30 mouse cellular contexts compared by ENCODE assay signal in genomic region chr9:37572204-37572876, GRCm38 (mm10). TPM values are rescaled to one million over a fixed set of nuclear protein-coding genes. Genes with fewer than 3 reads are reported as not detected.
DNase-seq lines count a peak whose midpoint lies in the region; ATAC-seq and TF ChIP-seq lines count a peak whose summit lies in the region.
"Had no signal": no experiment of that assay in that cellular context is flagged by ENCODE, and none has a peak within 500 bp of the region (broad histone marks: within the 10 kb centered on the region; RNA-seq: fewer than 3 reads in every experiment).

No protein-coding gene starts in this region.

- 0 out of 2 replicates have a peak overlapping the region, but pooled peaks have one; percentile 12 for H3K27ac ChIP-seq in heart, embryonic 13.5 days (replicated peaks)
- H3K27ac ChIP-seq in cortical plate, adult 2 months (ENCODE audit: insufficient read depth, low read length): peak overlapping the region; percentile 59; the same call in 1 of the 2 replicates
- H3K27ac ChIP-seq in liver, postnatal 0 days (ENCODE audit: low read depth): no peak overlapping the region
- H3K27ac ChIP-seq: embryonic facial prominence, embryonic 12.5 days; heart, embryonic 15.5 days; hindbrain, embryonic 15.5 days; macrophage; midbrain, embryonic 13.5 days had no signal

- no peak for TF ChIP-seq POLR2A in cortical plate, adult 2 months (IDR thresholded peaks at IDR 0.05; ENCODE audit: extremely low read depth, insufficient read depth, low read length)

- intact Hi-C loops in heart, postnatal 25 days (cut with DNase I): no loop called here

- no peaks in the 10 kb centered on the region for H3K36me3 ChIP-seq in heart, embryonic 13.5 days
- peaks cover 3% of the 10 kb centered on the region for H3K36me3 ChIP-seq in G1E (replicated peaks)
- no peaks in the 10 kb centered on the region for H3K36me3 ChIP-seq in liver, postnatal 0 days (replicated peaks; ENCODE audit: insufficient read depth, low read length)
- H3K36me3 ChIP-seq: embryonic facial prominence, embryonic 12.5 days; heart, embryonic 15.5 days; hindbrain, embryonic 15.5 days; midbrain, embryonic 13.5 days had no signal

- H3K4me1 ChIP-seq in heart, embryonic 13.5 days: peaks cover 46% of the 10 kb centered on the region
- H3K4me1 ChIP-seq in G1E (ENCODE audit: insufficient read depth, low read depth, low read length): peaks cover 90% of the 10 kb centered on the region
- H3K4me1 ChIP-seq in cortical plate, adult 2 months (ENCODE audit: control insufficient read depth, insufficient read depth, low read length): peaks cover 14% of the 10 kb centered on the region
- peaks cover 36% of the 10 kb centered on the region for H3K4me1 ChIP-seq in liver, postnatal 0 days (ENCODE audit: insufficient read depth)

- no peak overlapping the region for H3K9ac ChIP-seq in heart, embryonic 13.5 days
- H3K9ac ChIP-seq in liver, postnatal 0 days (replicated peaks): no peak overlapping the region
- H3K9ac ChIP-seq: embryonic facial prominence, embryonic 12.5 days; heart, embryonic 15.5 days; hindbrain, embryonic 15.5 days; midbrain, embryonic 13.5 days had no signal

- no peaks in the 10 kb centered on the region for H3K9me3 ChIP-seq in heart, embryonic 13.5 days
- H3K9me3 ChIP-seq in G1E (replicated peaks): no peaks in the 10 kb centered on the region
- no peaks in the 10 kb centered on the region for H3K9me3 ChIP-seq in liver, postnatal 0 days (ENCODE audit: low read length)
- H3K9me3 ChIP-seq: embryonic facial prominence, embryonic 12.5 days; heart, embryonic 15.5 days; hindbrain, embryonic 15.5 days; midbrain, embryonic 13.5 days had no signal

- DNase-seq in heart, postnatal 25 days (ENCODE audit: low spot score): no peak
- no peak for DNase-seq in G1E (ENCODE audit: low spot score)
- DNase-seq in liver, postnatal 0 days: no peak
- DNase-seq in thymus, postnatal 0 days (ENCODE audit: low spot score): no peak
- no peak for DNase-seq in layer of hippocampus, postnatal 25 days (ENCODE audit: extremely low spot score in 1 of 2, low spot score in 1 of 2)
- DNase-seq: adrenal gland, adult 8-10 months; B cell, adult 2 months; cerebellum, adult 8-10 months; cerebellum, postnatal 25 days; embryo, embryonic 11 days; gastrocnemius, postnatal 25 days; heart, adult 18-20 months; kidney, adult 11 months; kidney, postnatal 14 days; layer of hippocampus, adult 9-11 months; lung, adult 2 months; lung, postnatal 10 days; retina, postnatal 1 day; right cerebral cortex, postnatal 25 days; spleen, adult 18-20 months; thymus, postnatal 25 days had no signal

- peaks cover 14% of the 10 kb centered on the region; the same call in 1 of the 2 replicates for H3K27me3 ChIP-seq in heart, embryonic 13.5 days (replicated peaks)
- no peaks in the 10 kb centered on the region for H3K27me3 ChIP-seq in G1E (ENCODE audit: insufficient read depth, low read length)
- H3K27me3 ChIP-seq in liver, postnatal 0 days (ENCODE audit: insufficient read depth, low read length): no peaks in the 10 kb centered on the region
- H3K27me3 ChIP-seq: heart, embryonic 15.5 days; hindbrain, embryonic 15.5 days; midbrain, embryonic 13.5 days had no signal

- 17% methylated on average over 3 of the region's 3 CpGs for WGBS in heart, embryonic 13.5 days
- 34% methylated on average over 3 of the region's 3 CpGs for WGBS in liver, postnatal 0 days (ENCODE audit: insufficient replicate concordance)

- ATAC-seq in heart, embryonic 13.5 days (ENCODE audit: extremely low read depth, insufficient number of reproducible peaks, low FRiP score, low TSS enrichment): no peak
- peak; percentile 30 for ATAC-seq in G1E (ENCODE audit: extremely low read depth, insufficient number of reproducible peaks, low FRiP score, poor library complexity, severe bottlenecking)
- no peak for ATAC-seq in liver, postnatal 0 days
- ATAC-seq: forebrain, embryonic 14.5 days; inflammation-experienced regulatory T-cells, adult 6 months; midbrain, embryonic 13.5 days had no signal

- TF ChIP-seq CTCF in G1E (IDR thresholded peaks at IDR 0.05; ENCODE audit: low read depth, low read length): no peak
- no peak for TF ChIP-seq CTCF in cortical plate, adult 2 months (IDR thresholded peaks at IDR 0.05; ENCODE audit: extremely low read depth, insufficient read depth, low read length)
- TF ChIP-seq CTCF in liver, postnatal 0 days (IDR thresholded peaks at IDR 0.05; ENCODE audit: low read depth): no peak

- H3K4me2 ChIP-seq in heart, embryonic 13.5 days: no peak overlapping the region
- H3K4me2 ChIP-seq in liver, postnatal 0 days (ENCODE audit: low read depth, low read length): no peak overlapping the region
- H3K4me2 ChIP-seq: embryonic facial prominence, embryonic 12.5 days; heart, embryonic 15.5 days; hindbrain, embryonic 15.5 days; midbrain, embryonic 13.5 days had no signal

- peak; percentile 44 for TF ChIP-seq EP300 in liver, postnatal 0 days (IDR thresholded peaks at IDR 0.05; ENCODE audit: low read depth)

- no peak overlapping the region for H3K4me3 ChIP-seq in heart, embryonic 13.5 days
- H3K4me3 ChIP-seq in G1E (ENCODE audit: low read depth, low read length): peak overlapping the region; percentile 5; the same call in 1 of the 2 replicates
- H3K4me3 ChIP-seq in cortical plate, adult 2 months (ENCODE audit: insufficient read depth, low read length): no peak overlapping the region
- no peak overlapping the region for H3K4me3 ChIP-seq in liver, postnatal 0 days (ENCODE audit: low read depth, low read length)
- H3K4me3 ChIP-seq: embryonic facial prominence, embryonic 12.5 days; heart, embryonic 15.5 days; hindbrain, embryonic 15.5 days; midbrain, embryonic 13.5 days had no signal

RNA-seq across cellular contexts. Expression of gene Siae, which starts 16.8 kb away (rescaled TPM):
- polyA plus RNA-seq in heart, embryonic 13.5 days (2015; fragmentation: Nextera tagmentation; extraction: Ambion mirVana): 9.6 and 10.1 TPM in 2 replicates
- total RNA-seq in heart, postnatal 25 days (2021): 1 to 10 TPM; 8.4 to 8.7 TPM
- total RNA-seq in G1E (2014; fragmentation: Nextera tagmentation) (98.8 and 107 TPM in 2 replicates), G1E (2017) (41.7 and 44.5 TPM in 2 replicates)
- polyA plus RNA-seq in G1E (2012): 1.3 and 1.9 TPM in 2 replicates
- polyA plus RNA-seq in cortical plate, adult 2 months (2012; rRNA removed): 22.2 and 24.2 TPM in 2 replicates
- 5.1 and 5.2 TPM in 2 replicates for polyA plus RNA-seq in liver, postnatal 0 days (2015; fragmentation: Nextera tagmentation; extraction: Ambion mirVana)
- polyA plus RNA-seq in thymus, postnatal 0 days (2015; fragmentation: Nextera tagmentation; extraction: Ambion mirVana): 10.7 and 11.2 TPM in 2 replicates
- 10 to 100 TPM; 11.7 to 12.3 TPM for total RNA-seq in layer of hippocampus, postnatal 25 days (2021)

RNA-seq across cellular contexts. Expression of gene Nrgn, which starts 19.6 kb away (rescaled TPM):
- polyA plus RNA-seq in heart, embryonic 13.5 days (2015; fragmentation: Nextera tagmentation; extraction: Ambion mirVana): 5.5 and 5.8 TPM in 2 replicates
- total RNA-seq in heart, postnatal 25 days (2021): 1 to 10 TPM; 3.2 to 6.7 TPM
- total RNA-seq in G1E (2014; fragmentation: Nextera tagmentation) (444 and 474 TPM in 2 replicates), G1E (2017) (136 and 149 TPM in 2 replicates)
- polyA plus RNA-seq in G1E (2012): 2,434 and 2,443 TPM in 2 replicates
- 2,488 and 2,563 TPM in 2 replicates for polyA plus RNA-seq in cortical plate, adult 2 months (2012; rRNA removed)
- 7.4 and 9.3 TPM in 2 replicates for polyA plus RNA-seq in liver, postnatal 0 days (2015; fragmentation: Nextera tagmentation; extraction: Ambion mirVana)
- polyA plus RNA-seq in thymus, postnatal 0 days (2015; fragmentation: Nextera tagmentation; extraction: Ambion mirVana): 6.8 and 8.4 TPM in 2 replicates
- 1,000 to 10,000 TPM; 1,702 to 1,721 TPM for total RNA-seq in layer of hippocampus, postnatal 25 days (2021)

RNA-seq across cellular contexts. Expression of gene Vsig2, which starts 33.3 kb away (rescaled TPM):
- 1.4 and 1.6 TPM in 2 replicates for polyA plus RNA-seq in heart, embryonic 13.5 days (2015; fragmentation: Nextera tagmentation; extraction: Ambion mirVana)
- total RNA-seq in heart, postnatal 25 days (2021): 1 to 10 TPM; 4.1 to 4.7 TPM
- total RNA-seq in G1E (2014; fragmentation: Nextera tagmentation) (not detected in 2 replicates), G1E (2017) (0.29 and 3.0 TPM in 2 replicates)
- not detected in 2 replicates for polyA plus RNA-seq in G1E (2012)
- polyA plus RNA-seq in cortical plate, adult 2 months (2012; rRNA removed): 6.6 and 7.6 TPM in 2 replicates
- polyA plus RNA-seq in liver, postnatal 0 days (2015; fragmentation: Nextera tagmentation; extraction: Ambion mirVana): 0.88 and 1.3 TPM in 2 replicates
- 0.95 and 1.1 TPM in 2 replicates for polyA plus RNA-seq in thymus, postnatal 0 days (2015; fragmentation: Nextera tagmentation; extraction: Ambion mirVana)
- total RNA-seq in layer of hippocampus, postnatal 25 days (2021): 1 to 10 TPM; 2.8 to 4.4 TPM
- polyA plus RNA-seq: forebrain, embryonic 14.5 days; macrophage had no signal

RNA-seq across cellular contexts. Expression of gene Spa17, which starts 41.2 kb away (rescaled TPM):
- 4.3 and 8.2 TPM in 2 replicates for polyA plus RNA-seq in heart, embryonic 13.5 days (2015; fragmentation: Nextera tagmentation; extraction: Ambion mirVana)
- total RNA-seq in heart, postnatal 25 days (2021): 1 to 10 TPM; 1.3 to 2.7 TPM
- total RNA-seq in G1E (2014; fragmentation: Nextera tagmentation) (12.4 and 21.1 TPM in 2 replicates), G1E (2017) (12.1 and 13.0 TPM in 2 replicates)
- 1.7 and 1.8 TPM in 2 replicates for polyA plus RNA-seq in G1E (2012)
- polyA plus RNA-seq in cortical plate, adult 2 months (2012; rRNA removed): 4.8 and 5.0 TPM in 2 replicates
- 2.2 and 2.5 TPM in 2 replicates for polyA plus RNA-seq in liver, postnatal 0 days (2015; fragmentation: Nextera tagmentation; extraction: Ambion mirVana)
- 2.8 and 4.3 TPM in 2 replicates for polyA plus RNA-seq in thymus, postnatal 0 days (2015; fragmentation: Nextera tagmentation; extraction: Ambion mirVana)
- total RNA-seq in layer of hippocampus, postnatal 25 days (2021): 1 to 10 TPM; 2.3 to 2.8 TPM

RNA-seq across cellular contexts. Expression of gene Esam, which starts 44.5 kb away (rescaled TPM):
- 69.9 and 76.5 TPM in 2 replicates for polyA plus RNA-seq in heart, embryonic 13.5 days (2015; fragmentation: Nextera tagmentation; extraction: Ambion mirVana)
- 10 to 100 TPM; 62.5 to 77.7 TPM for total RNA-seq in heart, postnatal 25 days (2021)
- total RNA-seq in G1E (2014; fragmentation: Nextera tagmentation) (not detected in 2 replicates), G1E (2017) (0.23 TPM in 1 of 2 replicates, not detected in the other)
- 0.09 TPM in 1 of 2 replicates, not detected in the other for polyA plus RNA-seq in G1E (2012)
- 35.1 and 36.6 TPM in 2 replicates for polyA plus RNA-seq in cortical plate, adult 2 months (2012; rRNA removed)
- polyA plus RNA-seq in liver, postnatal 0 days (2015; fragmentation: Nextera tagmentation; extraction: Ambion mirVana): 16.2 and 18.2 TPM in 2 replicates
- 17.2 and 18.1 TPM in 2 replicates for polyA plus RNA-seq in thymus, postnatal 0 days (2015; fragmentation: Nextera tagmentation; extraction: Ambion mirVana)
- 10 to 100 TPM; 17.2 to 17.8 TPM for total RNA-seq in layer of hippocampus, postnatal 25 days (2021)

Comparison
In these comparisons a context has a peak if more than half of its experiments do, and no peak if none do; other contexts are left out.
1. RNA of gene Nrgn, which starts 19.6 kb away (polyA plus RNA-seq): 2,488 to 2,563 TPM in cortical plate, adult 2 months and 2,434 to 2,443 TPM in G1E; 7.4 to 9.3 TPM in liver, postnatal 0 days, 6.8 to 8.4 TPM in thymus, postnatal 0 days and 5.5 to 5.8 TPM in heart, embryonic 13.5 days; every median in the first group is over 100 times any median in the second.